Mouse (Mus musculus) adrenal gland, postnatal 36 days (tissue): ENCODE measurements around the gene Cramp1l. TPM values are rescaled to one million over a fixed set of nuclear protein-coding genes. Genes with fewer than 3 reads are reported as not detected.
"Not testable (repeated sequence)": the region's sequence is repeated elsewhere in the genome, so short reads cannot be mapped to it uniquely, and the experiment has no call there.

Experiments
- DNase-seq, 2 experiments: peaks; one replicate each; pipeline ENCODE4 v3.0.0; 2021; ENCODE audit warnings: mixed read lengths in 1 of 2
- total RNA-seq, 2 experiments: library from RNA; stranded (reverse); gene quantifications; 2 replicates each; pipeline ENCODE4 v1.2.3; 2021

Gene Cramp1l
- total RNA-seq, 2 experiments from 2014 or later, result 18.8 to 21.5 TPM

- peak; percentile 99 for DNase-seq
Observed at GRCm38 (mm10) chr17:24960135-24960851, 55.3 kb downstream of the Cramp1l start, which contains the start of gene Jpt2. TSS of gene Jpt2 (minus strand) at chr17:24960689.

GRCm38 (mm10) chr17:24959371-24959770 lies 56.2 kb downstream of the Cramp1l start:
- peak in 1 of 2 experiments; percentile 19 for DNase-seq

- no peak for DNase-seq
Observed at GRCm38 (mm10) chr17:24953291-24953690, 62.3 kb downstream of the Cramp1l start.

GRCm38 (mm10) chr17:24950671-24951070 lies 64.9 kb downstream of the Cramp1l start:
- DNase-seq, result no peak

- no peak for DNase-seq
Observed at GRCm38 (mm10) chr17:24948204-24948603, 67.4 kb downstream of the Cramp1l start.

GRCm38 (mm10) chr17:24943589-24943988 lies 72.0 kb downstream of the Cramp1l start:
- DNase-seq, result not testable (repeated sequence)

- no peak for DNase-seq
Observed at GRCm38 (mm10) chr17:24943036-24943435, 72.6 kb downstream of the Cramp1l start.

GRCm38 (mm10) chr17:24942453-24942852 lies 73.1 kb downstream of the Cramp1l start:
- DNase-seq, result peak; percentile 50 to 52

GRCm38 (mm10) chr17:24937266-24937665 lies 78.3 kb downstream of the Cramp1l start:
- no peak for DNase-seq

- peak; percentile 98 for DNase-seq
Observed at GRCm38 (mm10) chr17:24936259-24937237, 79.0 kb downstream of the Cramp1l start, which contains the start of gene Mapk8ip3. TSS of gene Mapk8ip3 (minus strand) at chr17:24936977.

- DNase-seq, result no peak
Observed at GRCm38 (mm10) chr17:24935666-24936065, 79.9 kb downstream of the Cramp1l start.

- DNase-seq, result peak in 1 of 2 experiments; percentile 32
Observed at GRCm38 (mm10) chr17:24934926-24935325, 80.7 kb downstream of the Cramp1l start.

GRCm38 (mm10) chr17:24933163-24933562 lies 82.4 kb downstream of the Cramp1l start:
- no peak for DNase-seq

GRCm38 (mm10) chr17:24932431-24932830 lies 83.2 kb downstream of the Cramp1l start:
- no peak for DNase-seq

GRCm38 (mm10) chr17:24929506-24929905 lies 86.1 kb downstream of the Cramp1l start:
- DNase-seq, result peak; percentile 64 to 68

- no peak for DNase-seq
Observed at GRCm38 (mm10) chr17:24923246-24923645, 92.3 kb downstream of the Cramp1l start.

- no peak for DNase-seq
Observed at GRCm38 (mm10) chr17:24913984-24914383, 101.6 kb downstream of the Cramp1l start.

Other genes starting within 250 kb of the Cramp1l start
- gene Meiob, start 211.5 kb downstream of the Cramp1l start, total RNA-seq, result 1 to 10 TPM; 1.0 to 1.1 TPM
- gene Hagh, start 175.6 kb downstream of the Cramp1l start, total RNA-seq, result 100 to 1,000 TPM in 1 of 2 experiments, 10 to 100 TPM in 1; 97.1 to 102 TPM
- gene Fahd1, start 165.4 kb downstream of the Cramp1l start, total RNA-seq, result 10 to 100 TPM; 22.7 to 39.8 TPM
- gene Igfals, start 149.8 kb downstream of the Cramp1l start, total RNA-seq, result 1 to 10 TPM; 4.1 to 4.3 TPM
- 10 to 100 TPM; 47.7 to 57.9 TPM for gene Nubp2, start 129.4 kb downstream of the Cramp1l start, total RNA-seq
- gene Spsb3, start 129.1 kb downstream of the Cramp1l start, total RNA-seq, result 10 to 100 TPM; 31.2 to 34.7 TPM
- gene Eme2, start 120.7 kb downstream of the Cramp1l start, total RNA-seq, result 10 to 100 TPM; 41.0 to 42.3 TPM
- gene Mrps34, start 120.7 kb downstream of the Cramp1l start, total RNA-seq, result 100 to 1,000 TPM; 109 to 177 TPM
- gene Nme3, start 119.3 kb downstream of the Cramp1l start, total RNA-seq, result 100 to 1,000 TPM in 1 of 2 experiments, 10 to 100 TPM in 1; 51.3 to 113 TPM
- gene Mapk8ip3, start 78.8 kb downstream of the Cramp1l start, total RNA-seq, result 100 to 1,000 TPM in 1 of 2 experiments, 10 to 100 TPM in 1; 82.1 to 126 TPM
- gene Jpt2, start 55.1 kb downstream of the Cramp1l start, total RNA-seq, result 10 to 100 TPM; 25.1 to 26.4 TPM
- gene Ift140, start 297 bp upstream of the Cramp1l start, total RNA-seq, result 10 to 100 TPM; 18.9 to 32.1 TPM
- gene Tmem204, start 67.8 kb upstream of the Cramp1l start, total RNA-seq, result 10 to 100 TPM; 31.4 to 39.7 TPM
- gene Telo2, start 100.2 kb upstream of the Cramp1l start, total RNA-seq, result 10 to 100 TPM; 19.7 to 22.4 TPM
- gene Ptx4, start 105.0 kb upstream of the Cramp1l start, total RNA-seq, result not detected
- gene Clcn7, start 117.6 kb upstream of the Cramp1l start, total RNA-seq, result 10 to 100 TPM; 42.0 to 43.8 TPM
- gene Ccdc154, start 146.7 kb upstream of the Cramp1l start, total RNA-seq, result not detected
- under 1 TPM in 1 of 2 experiments, not detected in 1; 0.43 TPM for gene Gm38655, start 159.7 kb upstream of the Cramp1l start, total RNA-seq
- 10 to 100 TPM; 18.7 to 20.7 TPM for gene BC003965, start 168.8 kb upstream of the Cramp1l start, total RNA-seq
- gene Unkl, start 172.6 kb upstream of the Cramp1l start, total RNA-seq, result 10 to 100 TPM; 16.5 to 17.6 TPM
- 10 to 100 TPM; 41.2 to 43.2 TPM for gene Gnptg, start 224.3 kb upstream of the Cramp1l start, total RNA-seq
- gene Tsr3, start 224.4 kb upstream of the Cramp1l start, total RNA-seq, result 10 to 100 TPM; 23.1 to 29.0 TPM
- 10 to 100 TPM in 1 of 2 experiments, 1 to 10 TPM in 1; 6.9 to 10.7 TPM for gene Baiap3, start 240.6 kb upstream of the Cramp1l start, total RNA-seq